Mouse (Mus musculus) liver, embryonic 15.5 days (tissue): ENCODE results near the gene Srrm4. TPM values are rescaled to one million over a fixed set of nuclear protein-coding genes. Genes with fewer than 3 reads are reported as not detected.

ENCODE experiments used
- polyA plus RNA-seq: library from polyadenylated mRNA; unstranded; fragments of >200 nt; fragmentation: Nextera tagmentation; extraction: Ambion mirVana; gene quantifications from 2 replicates; pipeline ENCODE4 v1.2.1, GENCODE M21; 2015

Gene Srrm4
- polyA plus RNA-seq, 1 experiment from 2014 or later: 0.33 TPM

Other genes starting within 250 kb of the Srrm4 start
- gene Hspb8, start 169.0 kb downstream of the Srrm4 start, polyA plus RNA-seq: 3.4 and 3.6 TPM in 2 replicates